Mouse (Mus musculus) E14TG2a.4 (cell line): Measurements from ENCODE around the gene Opn3.

Source experiments
- H3K27me3 ChIP-seq: 2 replicates; pipeline ENCODE4 v1.6.1; 2014; ENCODE audit warnings: low read length, control low read depth; ENCODE audit not compliant: insufficient read depth
- H3K36me3 ChIP-seq: 2 replicates; pipeline ENCODE4 v1.6.1; 2014; ENCODE audit warnings: low read length, control low read depth; ENCODE audit not compliant: insufficient read depth
- H3K4me1 ChIP-seq: replicated peaks from 2 replicates; pipeline ENCODE4 v1.6.1; 2014; ENCODE audit warnings: low read depth, low read length, control low read depth
- H3K4me3 ChIP-seq: replicated peaks from 2 replicates; pipeline ENCODE4 v1.5.1; 2014; ENCODE audit warnings: mild to moderate bottlenecking, low read length
- H3K9me3 ChIP-seq: 2 replicates; pipeline ENCODE4 v1.6.1; 2014; ENCODE audit warnings: low read length, control low read depth
- CTCF ChIP-seq: conservative IDR thresholded peaks from 2 replicates; pipeline ENCODE4 v1.5.1; 2014; ENCODE audit warnings: low read length
- NANOG ChIP-seq: IDR thresholded peaks from 2 replicates; pipeline ENCODE4 v1.6.1; 2014; ENCODE audit warnings: borderline replicate concordance, low read length, mixed read lengths
- POU5F1 ChIP-seq: IDR thresholded peaks from 2 replicates; pipeline ENCODE4 v1.6.1; 2014; ENCODE audit warnings: low read length, borderline replicate concordance

Opn3 gene

DNA sequence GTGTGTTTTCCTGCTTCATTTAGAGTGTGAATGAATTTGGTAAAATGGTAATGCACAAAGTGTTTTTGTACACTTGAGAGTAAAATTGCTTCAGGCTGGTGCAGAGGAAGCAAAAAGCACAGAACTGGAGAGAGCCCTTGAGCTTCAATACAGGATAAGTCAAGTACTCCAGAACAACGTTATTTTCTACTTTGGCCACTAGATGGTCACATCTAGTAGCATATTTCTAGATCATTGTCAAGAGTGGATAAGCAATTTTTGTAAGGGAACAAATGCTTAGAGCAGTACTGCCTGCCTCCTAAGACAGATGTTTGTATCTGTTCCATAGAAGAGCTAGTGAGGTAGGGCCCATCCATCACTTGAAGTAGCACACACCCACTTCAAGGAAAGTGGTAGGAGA, 20.9 kb downstream of the Opn3 start:
- Histone ChIP-seq H3K4me3 (no peak overlapping the region), H3K27me3 (no peaks in the 10 kb centered on the region), H3K36me3 (no peaks in the 10 kb centered on the region), H3K9me3 (no peaks in the 10 kb centered on the region), H3K4me1 (peaks cover 18% of the 10 kb centered on the region)
- TF ChIP-seq POU5F1: no peak
- no peak for TF ChIP-seq CTCF
- TF ChIP-seq NANOG: no peak

DNA sequence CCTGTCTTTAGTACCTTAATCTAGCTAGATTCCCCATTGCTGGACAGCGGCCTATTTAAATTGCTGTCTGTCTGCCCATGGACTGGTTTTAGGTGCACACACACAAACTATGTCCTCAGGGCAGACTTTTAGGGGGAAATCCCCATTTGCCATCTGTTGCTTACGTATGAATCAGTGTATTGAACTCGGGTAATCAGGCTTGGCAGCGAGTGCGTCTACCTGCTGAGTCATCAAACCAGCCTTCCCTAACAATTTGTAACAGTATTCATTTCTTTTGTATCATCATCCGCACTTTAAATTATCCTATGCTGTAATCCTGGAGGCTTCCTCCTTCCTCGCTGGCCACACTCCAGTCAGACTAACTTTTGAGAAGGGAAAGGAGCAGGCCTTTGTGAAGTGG, 22.5 kb downstream of the Opn3 start:
- no peak for TF ChIP-seq CTCF
- TF ChIP-seq POU5F1: no peak
- no peak for TF ChIP-seq NANOG
- H3K9me3 ChIP-seq: no peaks in the 10 kb centered on the region
- H3K4me1 ChIP-seq: peaks cover 18% of the 10 kb centered on the region
- H3K4me3 ChIP-seq: no peak overlapping the region
- H3K27me3 ChIP-seq: no peaks in the 10 kb centered on the region
- no peaks in the 10 kb centered on the region for H3K36me3 ChIP-seq

DNA sequence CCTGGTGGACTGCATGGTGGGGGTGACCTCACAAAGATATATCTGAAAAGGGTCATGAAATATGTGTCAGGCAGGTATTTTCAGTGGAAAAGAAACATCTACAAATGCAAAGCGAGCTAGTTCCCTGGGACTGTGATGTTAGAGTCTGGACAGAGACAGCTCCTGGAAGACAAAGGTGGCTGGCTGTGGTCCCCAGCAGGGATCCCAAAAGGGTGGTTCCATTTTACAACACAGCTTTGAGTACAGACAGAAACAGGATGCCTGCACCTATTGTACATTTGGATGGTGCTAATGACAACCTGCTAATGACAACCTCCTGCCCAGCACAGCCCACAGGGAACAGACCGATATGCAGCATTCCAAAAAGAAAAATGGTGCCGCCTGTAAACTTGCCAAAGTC, 23.1 kb downstream of the Opn3 start:
- Histone ChIP-seq H3K4me3 (no peak overlapping the region), H3K4me1 (peaks cover 18% of the 10 kb centered on the region), H3K27me3 (no peaks in the 10 kb centered on the region), H3K36me3 (no peaks in the 10 kb centered on the region), H3K9me3 (no peaks in the 10 kb centered on the region)
- TF ChIP-seq POU5F1: no peak
- no peak for TF ChIP-seq CTCF
- TF ChIP-seq NANOG: no peak

DNA sequence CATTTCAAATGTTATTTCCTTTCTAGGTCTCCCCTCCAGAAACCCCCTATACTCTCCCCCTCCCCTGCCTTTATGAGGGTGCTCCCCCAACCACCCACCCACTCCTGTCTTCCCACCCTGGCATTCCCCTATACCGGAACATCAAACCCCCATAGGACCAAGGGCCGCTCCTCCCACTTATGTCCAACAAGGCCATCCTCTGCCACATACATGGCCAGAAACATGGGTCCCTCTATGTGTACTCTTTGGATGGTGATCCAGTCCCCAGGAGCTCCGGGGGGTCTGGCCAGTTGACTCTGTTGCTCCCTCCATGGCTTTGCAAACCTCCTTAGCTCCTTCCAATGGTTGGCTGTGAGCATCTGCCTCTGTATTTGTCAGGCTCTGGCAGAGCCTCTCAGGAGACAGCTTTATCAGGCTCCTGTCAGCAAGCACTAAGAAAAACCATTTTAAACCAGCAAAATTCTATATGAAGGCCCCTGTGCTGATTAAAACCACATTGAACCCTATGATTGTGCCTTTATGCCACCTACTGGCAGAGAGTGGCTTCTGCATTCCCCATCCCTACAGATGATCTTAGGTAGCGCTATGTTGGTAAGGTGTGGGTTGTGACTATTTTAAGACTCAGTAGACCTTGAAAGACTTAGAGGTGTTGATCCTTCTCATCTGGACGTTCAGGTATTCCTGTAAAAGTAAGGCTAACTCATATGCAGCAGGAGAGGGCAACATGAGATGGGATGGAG, 23.7 kb downstream of the Opn3 start:
- TF ChIP-seq NANOG (no peak), CTCF (peak; percentile 67)
- no peaks in the 10 kb centered on the region for H3K36me3 ChIP-seq
- no peaks in the 10 kb centered on the region for H3K9me3 ChIP-seq
- no peaks in the 10 kb centered on the region for H3K27me3 ChIP-seq
- H3K4me1 ChIP-seq: peaks cover 18% of the 10 kb centered on the region
- H3K4me3 ChIP-seq: no peak overlapping the region

DNA sequence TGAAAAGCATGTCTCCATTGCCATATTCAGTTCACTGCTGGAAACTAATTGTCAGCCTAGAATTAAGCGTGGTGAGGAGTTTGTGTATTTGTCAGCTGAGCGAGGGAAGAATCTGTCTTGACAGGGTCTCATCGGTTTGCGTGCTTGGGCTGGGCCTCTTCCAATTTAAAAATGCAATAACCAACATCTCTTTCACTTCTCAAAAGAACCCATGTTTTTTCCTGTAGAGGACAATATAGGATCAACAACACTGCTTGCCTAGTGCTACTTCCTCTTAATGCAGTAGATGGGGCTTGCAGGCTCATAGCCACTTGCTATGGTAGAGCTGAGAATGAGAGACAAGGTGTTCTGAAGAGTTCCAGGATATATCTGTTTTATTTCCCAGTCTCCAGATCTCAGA, 32.7 kb downstream of the Opn3 start:
- no peak overlapping the region for H3K4me3 ChIP-seq
- no peaks in the 10 kb centered on the region for H3K9me3 ChIP-seq
- TF ChIP-seq POU5F1: no peak
- no peak for TF ChIP-seq NANOG
- TF ChIP-seq CTCF: no peak

DNA sequence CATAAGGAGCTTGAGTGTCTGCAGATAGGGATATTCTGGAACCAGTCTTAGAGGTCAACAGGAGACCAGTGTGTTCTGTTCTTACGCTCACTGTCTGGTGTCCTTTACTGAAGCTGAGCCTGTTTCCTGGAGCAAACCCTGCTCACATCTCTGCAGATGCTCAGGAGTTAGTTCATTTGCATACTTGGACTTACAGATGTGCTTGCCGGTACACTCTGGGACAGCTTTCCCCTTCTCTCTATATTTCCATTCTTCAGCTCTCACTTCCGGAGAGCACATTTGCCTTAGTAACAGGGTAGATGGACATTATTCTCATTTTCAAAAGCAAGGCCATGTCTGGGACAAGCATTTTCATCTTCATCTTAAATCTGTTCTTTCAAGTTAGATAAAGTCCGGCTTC, 44.0 kb downstream of the Opn3 start:
- TF ChIP-seq CTCF: no peak
- TF ChIP-seq NANOG: no peak
- no peak for TF ChIP-seq POU5F1
- Histone ChIP-seq H3K4me3 (no peak overlapping the region), H3K9me3 (no peaks in the 10 kb centered on the region), H3K36me3 (no peaks in the 10 kb centered on the region), H3K27me3 (no peaks in the 10 kb centered on the region), H3K4me1 (no peaks in the 10 kb centered on the region)

More for the DNA sequence above, 32.7 kb downstream of the Opn3 start:
- Histone ChIP-seq H3K4me1 (no peaks in the 10 kb centered on the region), H3K36me3 (no peaks in the 10 kb centered on the region), H3K27me3 (no peaks in the 10 kb centered on the region)

DNA sequence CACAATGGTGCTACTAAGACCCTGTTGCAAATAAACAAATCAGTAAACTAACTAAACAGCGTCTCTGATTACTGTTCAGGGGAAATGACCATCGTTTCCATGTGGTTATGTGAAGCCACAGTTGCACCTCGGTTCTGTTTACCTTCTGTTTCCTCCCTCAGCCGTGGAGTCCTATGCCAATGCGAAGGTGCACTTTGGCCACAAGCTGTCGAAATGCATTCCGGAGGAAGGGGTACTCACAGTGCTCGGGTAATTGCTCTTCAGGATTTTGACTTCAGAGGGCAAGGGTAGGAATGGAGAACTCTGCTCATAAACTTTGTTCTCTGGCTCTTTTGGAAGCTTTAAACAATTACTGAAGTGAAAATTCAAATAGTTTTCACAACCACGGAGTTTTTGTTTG, 45.6 kb downstream of the Opn3 start:
- TF ChIP-seq CTCF (no peak), POU5F1 (no peak), NANOG (no peak)

DNA sequence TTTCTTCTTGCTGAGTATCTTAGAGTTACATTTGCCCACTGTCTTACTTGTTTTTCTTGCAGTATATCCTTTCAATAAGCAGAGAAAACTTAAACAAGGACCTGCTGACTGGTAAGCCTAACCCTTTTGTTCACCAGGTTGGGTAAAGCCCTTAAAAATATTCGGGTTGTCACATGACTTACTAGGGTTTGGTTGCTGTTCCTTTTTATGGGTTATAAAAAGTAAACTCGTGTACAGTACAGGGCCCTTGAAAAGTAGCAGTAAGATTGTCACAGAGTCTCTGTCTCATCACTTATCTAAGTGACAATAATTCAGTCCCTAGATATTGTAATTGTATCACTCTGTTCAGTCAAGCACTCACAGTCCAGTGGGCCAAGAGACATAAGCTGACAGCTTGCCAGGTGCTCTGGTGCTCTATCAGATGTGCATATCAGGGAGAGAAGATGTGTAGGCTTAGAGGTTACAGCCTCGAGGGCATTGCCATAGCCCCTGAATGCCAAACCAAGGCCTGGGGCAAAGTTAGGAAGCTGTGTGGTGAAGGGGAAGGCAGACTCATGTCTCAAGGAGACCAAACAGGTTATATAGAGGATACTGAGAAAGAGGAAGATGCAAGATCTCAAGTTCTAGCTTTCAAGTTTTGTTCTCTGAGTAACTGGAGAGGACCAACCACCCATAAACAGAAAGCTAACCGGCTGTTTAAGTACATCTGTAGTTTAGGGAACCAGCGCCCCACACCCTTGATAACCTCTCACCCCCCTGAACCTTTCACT, 48.9 kb downstream of the Opn3 start:
- Histone ChIP-seq H3K27me3 (no peaks in the 10 kb centered on the region), H3K4me1 (no peaks in the 10 kb centered on the region), H3K36me3 (no peaks in the 10 kb centered on the region), H3K9me3 (0 out of 2 replicates have a peak, but pooled peaks cover under 1% of the 10 kb centered on the region), H3K4me3 (no peak overlapping the region)
- no peak for TF ChIP-seq NANOG
- TF ChIP-seq POU5F1: no peak
- no peak for TF ChIP-seq CTCF

More for the DNA sequence above, 45.6 kb downstream of the Opn3 start:
- Histone ChIP-seq H3K4me3 (no peak overlapping the region), H3K4me1 (no peaks in the 10 kb centered on the region), H3K27me3 (no peaks in the 10 kb centered on the region), H3K36me3 (no peaks in the 10 kb centered on the region), H3K9me3 (no peaks in the 10 kb centered on the region)
